Mouse (Mus musculus) CH12.LX (cell line): ENCODE results near the gene Ncor2.

Experiments
- CTCF ChIP-seq, 2 experiments: IDR thresholded peaks in 1 of 2; conservative IDR thresholded peaks in 1 of 2; 2 replicates each; pipeline ENCODE4 v1.5.1; 2011 to 2012; ENCODE audit warnings: low read depth in 2 of 2, low read length in 2 of 2, improper control_type of control experiment in 1 of 2, inconsistent platforms in 1 of 2, mild to moderate bottlenecking in 1 of 2, moderate library complexity in 1 of 2
- ELF1 ChIP-seq: IDR thresholded peaks from 2 replicates; pipeline ENCODE4 v1.6.1; 2014; ENCODE audit warnings: low read depth, mild to moderate bottlenecking, inconsistent platforms, low read length, improper control_type of control experiment
- NRF1 ChIP-seq: IDR thresholded peaks from 2 replicates; pipeline ENCODE4 v1.6.1; 2014; ENCODE audit warnings: low read depth, mild to moderate bottlenecking, inconsistent platforms, low read length, improper control_type of control experiment, moderate library complexity
- POLR2A ChIP-seq: IDR thresholded peaks from 2 replicates; pipeline ENCODE4 v1.6.1; 2011; ENCODE audit warnings: low read depth, mild to moderate bottlenecking, improper control_type of control experiment, low read length
- RAD21 ChIP-seq: IDR thresholded peaks from 2 replicates; pipeline ENCODE4 v1.6.1; 2011; ENCODE audit warnings: low read depth, mild to moderate bottlenecking, low read length, improper control_type of control experiment, moderate library complexity
- TBP ChIP-seq: conservative IDR thresholded peaks from 2 replicates; pipeline ENCODE4 v1.6.1; 2011; ENCODE audit warnings: low read depth, low read length, improper control_type of control experiment

DNA sequence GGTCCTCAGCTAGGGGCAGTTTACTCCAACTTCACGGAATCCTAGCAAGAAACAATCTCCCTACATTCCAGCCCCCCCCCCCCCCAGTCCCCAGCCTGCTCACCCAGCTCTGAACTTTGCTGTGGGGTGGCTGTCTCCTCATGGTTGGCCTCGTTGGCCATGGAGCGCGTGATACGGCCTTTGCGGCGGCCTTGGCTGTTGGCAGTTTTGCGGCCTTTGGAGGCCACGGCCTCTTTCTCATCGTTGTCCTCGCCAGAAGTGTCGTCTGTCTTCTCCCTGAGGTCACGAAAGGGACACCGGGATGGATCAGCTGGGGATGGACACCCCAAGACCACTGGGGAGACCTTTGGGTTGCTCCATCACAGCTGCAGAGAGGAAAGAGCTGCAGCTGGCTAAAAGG, 111.3 kb downstream of the Ncor2 start:
- TF ChIP-seq CTCF (conservative IDR thresholded peaks at IDR 0.05 in 1 of 2, IDR thresholded peaks at IDR 0.05 in 1 of 2; ENCODE audit: low read depth in 2 of 2, low read length in 2 of 2) (no peak), RAD21 (no peak), POLR2A (no peak), TBP (no peak), ELF1 (no peak), NRF1 (no peak)
